Mouse (Mus musculus) heart, postnatal 0 days (tissue): ENCODE data around the gene Med22.
A peak's percentile ranks its signal among the peaks of the same experiment; 100 is the strongest.

Source experiments
- CTCF ChIP-seq: IDR thresholded peaks from 2 replicates; pipeline ENCODE4 v1.5.1; 2016; ENCODE audit warnings: antibody characterized with exemption, control low read depth, low read depth
- EP300 ChIP-seq: IDR thresholded peaks from 2 replicates; pipeline ENCODE4 v1.6.1; 2016; ENCODE audit warnings: antibody characterized with exemption, low read depth

DNA sequence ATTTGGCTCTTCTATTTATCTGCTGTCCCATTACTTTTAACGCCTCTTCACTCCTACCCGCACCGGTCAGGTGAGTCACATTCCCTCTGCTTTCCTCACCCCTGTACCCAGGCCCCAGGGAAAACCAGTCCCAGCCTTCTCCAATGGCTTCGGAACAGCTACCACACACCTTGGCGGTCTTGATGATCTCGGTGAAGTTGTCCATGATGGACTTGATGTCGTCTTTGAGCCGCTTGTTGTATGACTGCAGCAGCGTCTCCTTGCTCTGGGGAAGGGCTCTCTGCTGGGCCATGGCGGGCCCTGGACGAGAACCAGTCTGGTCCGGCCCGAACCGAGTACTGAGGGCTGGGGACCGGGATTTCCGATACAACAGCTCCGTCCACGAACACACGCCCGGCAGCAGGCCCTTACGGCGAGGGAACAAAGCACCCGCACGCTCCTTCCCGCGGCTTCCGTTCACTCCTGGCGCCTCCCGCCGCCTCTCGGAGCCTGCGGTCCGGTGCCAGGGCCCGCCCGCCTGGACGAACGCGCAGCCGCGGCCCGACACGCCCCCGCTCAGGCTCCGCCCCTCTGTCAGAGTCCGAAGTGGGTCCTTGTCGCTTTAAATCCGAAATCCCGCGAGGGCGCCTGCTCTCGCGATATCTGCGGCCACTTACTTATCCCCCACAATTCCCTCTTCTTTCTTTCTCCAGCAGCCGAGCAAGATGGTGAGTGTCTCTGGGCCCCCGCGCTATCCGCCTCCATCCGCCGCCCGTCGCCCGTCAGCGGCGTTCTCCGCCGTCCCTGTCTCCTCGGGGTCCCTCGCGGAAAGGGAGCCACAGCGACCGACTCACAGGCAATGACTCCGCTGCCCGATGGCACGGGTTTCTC is at the start of gene Med22, which contains the start of gene Rpl7a:
- TF ChIP-seq CTCF (no peak), EP300 (peak; percentile 95)
